Mouse (Mus musculus) gastrocnemius, adult 8-10 months (tissue): ENCODE results near the gene Sh3d19. TPM values are rescaled to one million over a fixed set of nuclear protein-coding genes. Genes with fewer than 3 reads are reported as not detected.
"Not testable (repeated sequence)": the region's sequence is repeated elsewhere in the genome, so short reads cannot be mapped to it uniquely, and the experiment has no call there.

Experiments
- DNase-seq, 2 experiments: peaks; one replicate each; pipeline ENCODE4 v3.0.0; 2022; ENCODE audit warnings: low spot score in 2 of 2
- total RNA-seq, 4 experiments: library from RNA; stranded (reverse); gene quantifications; 2 replicates each; pipeline ENCODE4 v1.2.4; 2022

The Sh3d19 gene
- total RNA-seq, 4 experiments from 2014 or later: 4.5 to 9.7 (median 7.4) TPM

DNA sequence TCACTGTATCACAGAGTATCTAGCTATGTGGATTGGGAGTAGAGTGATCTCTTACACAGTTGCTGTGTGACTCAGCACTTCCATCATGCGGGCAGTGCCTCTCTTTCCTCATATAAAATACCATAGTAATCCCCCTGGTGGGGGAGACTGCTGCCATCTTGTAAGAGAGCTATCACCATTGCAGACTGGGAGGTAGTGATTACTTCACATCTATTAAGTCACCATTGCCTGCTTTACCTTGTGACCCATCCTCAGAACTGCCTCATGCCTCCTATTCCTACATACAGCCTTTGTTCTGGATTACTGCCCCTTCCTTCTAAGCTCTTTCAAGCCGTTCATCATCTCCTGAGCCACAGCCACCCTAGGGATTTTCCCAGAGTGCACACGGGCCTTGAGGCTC, 117.0 kb downstream of the Sh3d19 start:
- no peak for DNase-seq

DNA sequence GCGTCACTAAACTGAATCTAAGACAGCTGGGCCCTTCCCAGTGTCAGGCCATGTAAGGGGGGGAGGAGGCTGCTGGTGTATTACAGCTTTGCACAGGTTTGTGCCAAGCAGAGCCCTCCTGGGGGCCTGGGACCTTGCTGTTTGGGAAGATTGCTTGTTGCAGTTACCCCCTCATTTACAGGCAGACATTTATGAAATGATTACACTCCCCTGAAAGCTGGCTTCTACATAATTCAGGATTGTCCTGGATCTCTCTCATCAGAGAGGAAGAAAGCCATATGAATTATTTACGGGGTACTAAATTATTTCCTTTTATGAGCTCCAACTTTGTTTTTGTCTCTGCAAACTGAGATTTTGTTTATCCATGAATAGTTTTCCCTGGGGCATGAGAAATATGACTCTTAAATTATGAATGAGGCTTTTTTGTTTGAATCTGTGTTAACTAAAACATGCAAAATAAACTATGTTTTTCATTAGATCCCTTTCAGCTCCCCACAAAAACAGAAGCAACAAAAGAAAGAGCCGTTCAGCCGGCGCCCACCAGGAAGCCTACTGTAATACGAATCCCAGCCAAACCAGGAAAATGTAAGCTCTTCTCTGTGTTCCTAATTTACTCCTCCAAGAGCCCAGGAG, 122.4 kb downstream of the Sh3d19 start:
- no peak for DNase-seq

DNA sequence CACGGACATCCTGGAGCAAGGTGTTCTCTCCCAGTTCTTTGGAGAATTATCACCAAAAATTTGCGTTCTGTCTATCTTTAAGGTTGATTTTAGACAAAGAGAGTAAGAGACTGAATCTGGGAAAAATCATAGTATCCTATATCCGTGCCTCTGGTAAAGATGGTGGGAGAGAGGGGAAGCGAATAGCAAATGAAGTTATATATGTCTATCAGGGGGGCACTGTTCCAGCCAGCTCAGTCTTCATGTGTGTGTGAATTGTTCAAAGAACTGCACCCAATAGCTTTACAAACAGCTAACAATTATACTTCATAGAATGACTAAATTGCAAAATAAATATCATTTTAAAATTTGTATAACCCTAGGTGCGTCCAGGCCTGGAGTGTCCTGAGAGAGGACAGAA, 123.0 kb downstream of the Sh3d19 start:
- DNase-seq: no peak

DNA sequence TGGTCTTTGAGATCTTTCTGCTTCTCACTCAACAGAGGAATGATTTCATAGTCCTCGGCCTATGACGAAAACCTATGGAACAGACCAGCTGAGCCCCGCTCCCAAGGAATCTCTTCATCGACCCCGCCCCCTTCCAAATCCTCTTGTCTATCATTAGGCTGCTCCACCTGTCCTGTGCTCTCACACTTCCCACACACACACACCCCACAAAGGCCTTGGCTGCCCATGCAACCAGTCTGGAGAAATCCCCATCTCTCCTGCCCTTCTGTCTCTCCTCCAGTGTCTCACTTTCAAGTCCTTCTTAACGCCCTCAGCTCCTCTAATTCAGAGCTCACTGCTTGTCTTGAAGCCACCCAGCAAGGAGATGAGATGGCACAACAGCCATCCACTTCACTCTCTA, 131.0 kb downstream of the Sh3d19 start:
- no peak for DNase-seq

DNA sequence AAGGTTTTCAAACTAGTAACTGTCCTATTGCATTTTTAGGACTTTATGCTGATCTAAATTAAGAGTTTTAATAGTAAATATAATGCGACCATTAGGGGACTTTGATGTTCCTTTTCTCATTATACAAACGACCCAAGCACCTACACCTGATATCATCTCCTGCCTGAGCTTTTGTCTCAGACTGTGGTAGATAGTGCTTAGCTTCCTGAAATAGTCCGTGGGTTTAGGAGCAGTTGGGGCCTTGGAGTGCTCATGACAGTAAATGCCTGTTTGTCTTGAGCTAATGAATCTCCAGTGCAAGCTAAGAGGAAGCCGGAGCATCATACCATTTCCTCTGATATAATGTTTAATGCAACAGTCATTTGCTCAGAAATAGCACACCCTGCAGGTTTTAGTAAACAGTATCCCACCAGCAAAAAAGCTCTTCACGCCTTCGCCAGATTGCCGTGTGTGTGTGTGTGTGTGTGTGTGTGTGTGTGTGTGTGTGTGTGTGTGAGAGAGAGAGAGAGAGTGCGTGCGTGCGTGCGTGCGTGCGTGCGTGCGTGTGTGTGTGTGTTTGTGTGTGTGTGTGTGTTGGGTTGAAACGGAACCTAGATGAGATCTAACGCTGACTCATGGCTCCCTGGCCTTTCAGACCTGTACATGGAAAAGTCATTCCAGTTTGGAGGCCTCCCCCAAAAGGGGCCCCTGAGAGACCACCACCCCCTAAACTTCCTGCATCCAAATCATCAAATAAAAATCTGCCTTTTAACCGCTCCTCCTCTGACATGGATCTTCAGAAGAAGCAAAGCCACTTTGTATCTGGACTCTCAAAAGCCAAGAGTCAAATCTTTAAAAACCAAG, 132.8 kb downstream of the Sh3d19 start:
- DNase-seq: no peak

DNA sequence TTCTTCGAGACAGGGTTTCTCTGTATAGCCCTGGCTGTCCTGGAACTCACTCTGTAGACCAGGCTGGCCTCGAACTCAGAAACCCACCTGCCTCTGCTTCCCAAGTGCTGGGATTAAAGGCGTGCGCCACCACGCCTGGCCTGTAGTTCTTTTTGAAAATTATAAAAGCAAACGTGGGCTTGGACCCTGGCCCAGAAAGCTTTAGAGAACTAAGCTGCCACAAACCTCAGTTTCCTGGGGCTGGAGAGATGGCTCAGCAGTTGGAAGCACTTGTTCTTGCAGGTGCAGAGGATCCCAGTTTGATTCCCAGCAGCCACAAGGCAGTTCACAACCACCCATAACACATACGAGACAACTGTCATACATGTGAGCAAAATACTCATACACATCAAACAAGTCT, 133.5 kb downstream of the Sh3d19 start:
- DNase-seq: not testable (repeated sequence)

DNA sequence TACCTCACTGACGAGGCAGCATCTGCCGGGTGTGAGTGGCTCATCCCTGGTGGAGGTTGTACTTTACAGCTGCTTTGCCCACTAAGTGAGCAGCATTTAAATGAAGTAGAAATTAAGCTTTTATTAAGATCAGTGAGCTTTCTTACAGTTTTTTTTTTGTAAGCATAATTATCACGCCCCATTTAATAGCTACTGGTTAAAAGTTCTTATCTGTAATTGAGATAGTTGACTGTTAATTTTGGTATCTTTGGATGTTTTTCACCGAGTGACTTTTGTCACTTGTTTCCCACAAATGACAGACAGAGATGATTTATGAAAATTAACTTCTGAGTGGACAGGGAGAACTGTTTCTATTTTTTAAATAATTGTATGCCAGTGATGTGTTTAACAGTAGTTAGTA, 134.0 kb downstream of the Sh3d19 start:
- no peak for DNase-seq

DNA sequence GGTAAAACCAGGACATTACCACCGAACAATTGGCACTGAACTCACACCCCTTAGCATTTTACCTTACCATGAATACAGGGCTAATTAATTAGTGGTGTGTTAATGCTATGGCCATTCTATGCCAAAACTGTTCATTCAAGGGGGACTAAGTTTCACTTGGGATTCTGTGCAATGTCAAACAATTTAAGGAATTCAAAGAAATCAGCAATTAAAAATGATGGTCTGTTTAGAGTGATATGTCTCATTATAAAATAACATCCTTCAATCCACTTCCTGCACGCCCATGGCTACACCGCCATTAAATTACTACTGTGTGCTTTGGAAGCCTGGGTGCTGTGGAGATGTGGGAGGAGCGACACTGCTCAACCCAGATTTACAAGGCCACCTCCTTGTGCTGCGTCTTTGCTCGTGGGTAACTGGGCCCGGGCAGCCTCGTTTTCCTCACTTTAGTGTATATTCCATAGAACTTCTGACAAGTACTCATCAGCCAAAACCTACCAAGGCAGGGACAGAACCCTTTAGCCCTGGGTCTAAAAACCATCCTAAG, 135.2 kb downstream of the Sh3d19 start:
- no peak for DNase-seq

DNA sequence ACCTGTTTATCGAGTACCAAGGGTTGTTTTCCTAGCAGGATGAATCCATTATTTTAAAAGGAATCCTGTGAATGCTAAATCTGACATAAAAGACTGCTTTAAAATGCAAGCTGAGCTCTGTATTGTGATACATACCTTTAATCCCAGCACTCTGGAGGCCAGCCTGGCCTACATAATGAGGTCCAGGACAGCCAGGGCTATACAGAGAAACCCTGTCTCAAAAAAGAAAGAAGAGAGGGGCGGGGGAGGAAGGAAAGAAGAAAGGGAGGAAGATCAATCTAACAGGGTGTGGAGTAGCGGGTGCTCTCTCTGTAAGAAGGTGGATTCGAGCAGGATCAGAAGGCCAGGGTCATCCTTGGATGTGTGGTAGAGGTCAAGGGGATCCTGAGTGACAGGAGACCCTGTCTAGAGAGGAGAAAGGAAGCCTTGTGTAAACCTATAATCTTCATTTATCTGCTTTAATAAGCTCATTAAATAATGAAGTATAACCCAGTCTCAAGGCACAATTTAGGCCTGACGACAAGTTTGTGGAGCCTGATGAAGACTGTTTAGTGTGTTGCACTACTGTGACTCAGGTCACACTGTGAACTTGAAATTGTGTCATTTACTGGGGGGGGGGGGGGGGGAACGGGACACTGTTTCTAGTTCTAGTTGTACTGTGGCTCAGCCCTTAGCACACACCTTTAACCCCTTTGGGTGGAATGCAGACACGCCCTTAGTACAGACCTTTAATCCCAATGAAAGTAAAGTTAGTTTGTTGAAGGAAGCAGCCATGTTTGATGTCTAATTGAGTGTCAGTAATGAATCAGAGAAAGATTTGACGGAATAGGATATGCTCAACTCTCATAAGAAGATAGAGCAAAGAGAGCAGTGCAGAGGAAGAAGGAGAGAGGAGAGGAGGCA, 137.0 kb downstream of the Sh3d19 start:
- DNase-seq: no peak

DNA sequence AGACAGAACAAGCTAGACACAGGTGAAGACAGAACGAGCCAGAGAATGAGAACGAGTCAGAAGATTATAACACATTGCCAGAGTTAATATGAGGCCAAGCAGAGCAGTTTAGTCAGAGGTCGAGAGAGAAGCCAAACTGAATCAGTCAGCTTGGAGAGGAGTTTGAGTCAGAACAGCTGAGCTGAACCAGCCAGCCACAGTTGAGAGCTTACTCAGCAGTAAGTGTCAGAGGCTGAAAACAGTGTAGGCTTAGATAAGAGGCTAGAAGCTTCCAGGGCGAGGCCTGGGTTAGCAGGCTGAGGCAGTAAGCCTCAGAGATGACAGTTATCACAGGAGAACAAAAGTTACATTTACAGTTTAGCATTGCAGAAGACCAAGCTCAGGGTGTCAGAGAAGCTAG, 137.7 kb downstream of the Sh3d19 start:
- DNase-seq: no peak

DNA sequence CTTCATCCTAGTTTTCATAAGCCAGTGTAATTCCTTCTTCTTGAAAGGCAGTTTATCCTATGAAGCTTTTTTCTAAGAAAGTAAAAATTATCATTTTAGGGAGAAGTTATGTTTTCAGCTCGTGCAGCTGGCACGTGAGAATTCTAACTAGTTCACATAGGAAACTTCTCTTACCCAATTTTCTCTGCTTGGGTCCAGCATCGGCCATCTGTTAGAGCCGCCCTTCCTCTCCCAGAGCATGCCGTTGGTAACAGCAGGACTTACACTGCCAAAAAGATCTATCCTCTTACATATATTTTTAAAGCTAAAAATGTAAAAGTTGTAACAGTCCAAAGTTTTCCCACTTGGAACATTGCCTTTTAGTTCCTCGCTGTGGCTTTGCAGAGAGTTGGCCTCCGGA, 138.2 kb downstream of the Sh3d19 start:
- no peak for DNase-seq

DNA sequence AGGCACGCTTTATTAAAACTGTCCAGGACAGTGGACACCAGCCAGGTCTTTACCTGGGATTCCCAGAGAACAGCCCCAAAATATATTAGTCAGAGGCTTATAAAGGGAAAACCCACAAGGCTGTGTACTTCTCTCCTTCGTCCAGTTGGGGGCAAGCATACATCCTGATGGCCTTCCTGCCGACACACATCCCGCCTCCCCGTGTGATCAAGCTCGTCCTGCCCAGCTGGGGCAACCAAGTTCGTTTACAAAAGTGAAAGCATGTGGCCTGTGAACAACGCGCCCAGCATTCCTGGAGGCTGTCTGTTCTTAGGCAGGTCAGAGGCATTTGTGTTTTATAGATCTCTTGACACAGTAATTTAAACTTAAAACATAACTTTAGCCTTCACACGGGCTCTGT, 139.2 kb downstream of the Sh3d19 start:
- no peak for DNase-seq

DNA sequence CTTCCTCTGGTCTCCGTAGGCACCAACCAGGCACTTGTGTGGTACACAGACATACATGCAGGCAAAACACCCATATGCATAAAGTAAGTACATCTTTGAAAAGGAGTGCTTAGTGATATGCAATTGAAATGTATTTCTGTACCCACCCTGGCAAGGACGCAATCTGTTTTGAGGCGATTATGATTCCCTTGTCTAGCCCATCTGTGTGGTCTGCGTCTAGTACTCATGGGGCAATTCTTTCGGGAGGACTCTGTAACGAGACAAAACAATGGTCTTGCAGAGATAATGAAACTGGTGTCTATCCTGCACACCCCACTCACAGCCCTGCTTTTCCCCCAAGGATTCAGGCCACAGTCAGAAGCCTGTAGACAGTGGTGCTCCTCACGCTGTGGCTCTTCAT, 141.9 kb downstream of the Sh3d19 start:
- no peak for DNase-seq

DNA sequence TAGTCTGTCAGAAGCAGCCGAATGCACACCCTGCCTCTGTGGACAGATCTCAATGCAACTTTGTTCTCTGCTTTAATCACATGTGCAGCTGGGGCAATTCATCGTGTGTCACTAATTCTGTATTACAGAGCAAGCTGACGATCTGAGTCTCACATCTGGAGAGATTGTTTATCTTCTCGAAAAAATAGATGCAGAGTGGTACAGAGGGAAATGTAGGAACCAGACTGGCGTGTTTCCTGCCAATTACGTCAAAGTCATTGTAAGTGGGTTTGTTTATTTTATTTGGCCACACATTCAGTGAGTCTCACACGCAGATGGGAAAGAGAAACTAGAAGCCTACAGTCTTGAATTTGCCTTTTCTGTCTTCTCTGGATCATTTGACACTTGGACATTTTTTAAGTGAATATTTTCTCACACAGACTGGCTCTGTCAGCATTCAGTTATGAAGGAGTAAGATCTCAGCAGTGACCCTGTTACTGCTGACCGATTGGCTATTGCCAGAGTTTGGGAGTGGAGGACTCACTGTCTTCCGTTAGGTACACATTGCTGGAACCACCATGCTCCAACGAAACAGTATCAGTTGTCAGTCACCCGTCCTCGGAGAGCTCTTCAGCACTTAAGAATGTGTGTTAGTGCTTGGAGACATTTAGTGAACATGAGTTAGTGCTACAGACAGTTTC, 143.9 kb downstream of the Sh3d19 start:
- DNase-seq: no peak

DNA sequence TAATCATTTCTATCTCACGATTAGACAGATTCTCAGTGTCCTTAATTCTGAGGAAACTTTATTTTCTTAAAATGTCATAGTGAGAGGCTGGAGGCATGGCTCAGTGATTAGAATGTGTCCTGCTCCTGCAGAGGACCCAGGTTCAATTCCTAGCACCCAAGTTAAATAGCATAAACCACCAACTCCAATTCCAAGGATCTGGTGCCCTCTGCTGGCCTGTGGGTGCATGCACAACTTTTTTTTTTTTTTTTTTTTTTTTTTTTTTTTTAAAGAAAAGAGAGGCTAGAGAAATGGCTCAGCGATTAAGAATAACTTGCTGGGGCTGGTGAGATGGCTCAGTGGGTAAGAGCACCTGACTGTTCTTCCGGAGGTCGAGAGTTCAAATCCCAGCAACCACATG, 146.0 kb downstream of the Sh3d19 start:
- no peak for DNase-seq

DNA sequence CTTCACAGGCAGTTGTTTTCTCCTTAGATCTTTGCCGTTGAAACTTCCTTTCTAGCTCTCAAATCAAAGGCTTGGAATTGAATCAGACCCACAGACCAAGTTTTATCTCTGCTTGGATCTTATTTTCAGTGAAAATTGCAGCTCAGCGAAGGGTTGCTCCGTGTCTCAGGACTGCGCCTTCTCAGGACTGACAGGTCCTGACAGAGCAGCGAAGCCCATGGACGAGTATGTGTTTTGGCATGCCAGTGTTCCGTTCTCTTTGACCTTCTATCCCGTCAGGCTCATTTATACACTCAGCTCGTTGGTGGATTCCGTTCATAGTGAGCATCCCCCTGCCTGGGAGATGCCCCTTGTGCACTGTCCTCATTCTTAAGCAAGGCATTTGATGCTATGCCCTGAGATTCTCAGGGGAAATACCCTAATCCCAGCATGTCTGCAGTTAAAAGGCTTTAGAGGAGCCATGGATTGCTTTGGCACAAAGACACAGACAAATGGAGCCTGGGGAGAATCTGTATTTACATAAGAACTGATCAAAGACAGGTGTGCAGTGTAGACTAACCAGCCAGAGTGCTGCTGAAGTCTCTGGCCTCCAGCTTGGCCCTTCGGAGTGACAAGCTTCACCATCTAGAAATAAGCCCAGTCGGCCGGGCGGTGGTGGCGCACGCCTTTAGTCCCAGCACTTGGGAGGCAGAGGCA, 148.5 kb downstream of the Sh3d19 start:
- no peak for DNase-seq

DNA sequence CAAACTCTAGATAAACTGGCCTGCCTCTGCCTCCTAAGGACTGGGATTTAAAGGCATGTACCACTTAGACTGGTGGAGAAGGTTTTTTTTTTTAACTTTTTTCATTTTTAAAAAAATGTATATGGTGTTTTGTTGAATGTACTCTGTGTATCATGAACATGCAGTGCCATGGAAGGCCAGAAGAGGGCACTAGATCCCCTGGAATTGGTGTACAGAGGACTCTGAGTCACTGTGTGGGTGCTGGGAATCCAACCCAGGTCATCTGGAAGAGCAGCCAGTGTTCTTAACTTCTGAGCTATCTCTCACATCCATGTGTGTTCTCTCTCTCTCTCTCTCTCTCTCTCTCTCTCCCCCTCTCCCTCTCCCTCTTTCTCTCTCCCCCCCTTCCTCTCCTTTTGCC, 151.2 kb downstream of the Sh3d19 start:
- no peak for DNase-seq

DNA sequence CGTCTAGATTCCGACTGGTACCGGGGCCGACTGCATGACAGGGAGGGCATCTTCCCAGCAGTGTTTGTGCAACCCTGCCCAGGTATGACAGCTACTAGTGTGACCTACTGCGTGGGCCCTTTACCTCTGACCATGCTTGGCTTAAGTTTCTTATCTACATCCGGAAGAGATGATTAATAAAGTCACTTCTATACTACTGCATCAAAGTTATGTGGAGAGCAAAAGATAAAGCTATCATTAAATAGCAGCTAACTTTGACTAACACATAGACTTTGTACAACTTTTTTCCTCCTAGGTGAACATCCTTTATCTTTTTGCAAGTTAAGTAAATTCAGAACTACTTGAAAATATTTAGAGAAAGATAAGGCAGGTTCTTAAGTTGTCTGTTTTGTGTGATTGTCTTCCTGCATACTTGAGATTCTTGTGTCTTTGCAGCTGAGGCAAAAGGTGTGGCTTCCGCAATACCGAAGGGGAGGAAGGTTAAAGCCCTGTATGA, 152.4 kb downstream of the Sh3d19 start:
- DNase-seq: no peak

DNA sequence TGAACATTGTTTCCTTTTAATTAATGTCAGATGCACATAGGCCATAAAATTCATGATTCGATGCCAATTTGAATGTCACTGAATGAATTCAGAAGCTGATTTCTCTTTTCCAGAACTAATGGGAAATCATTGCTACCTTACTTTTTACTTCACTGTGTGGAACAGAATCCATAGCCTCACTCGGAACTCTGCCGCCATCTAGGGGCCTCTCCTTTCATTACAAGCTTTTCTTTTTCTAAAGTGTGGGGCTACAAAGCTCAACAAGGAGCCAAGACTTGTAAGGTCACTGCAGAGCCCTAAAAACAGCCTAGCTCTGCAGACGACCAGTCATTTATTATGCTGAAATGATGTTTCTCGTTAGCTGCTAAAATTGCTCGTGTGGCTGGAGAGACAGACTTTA, 158.8 kb downstream of the Sh3d19 start:
- peak; percentile 28 to 29 for DNase-seq

DNA sequence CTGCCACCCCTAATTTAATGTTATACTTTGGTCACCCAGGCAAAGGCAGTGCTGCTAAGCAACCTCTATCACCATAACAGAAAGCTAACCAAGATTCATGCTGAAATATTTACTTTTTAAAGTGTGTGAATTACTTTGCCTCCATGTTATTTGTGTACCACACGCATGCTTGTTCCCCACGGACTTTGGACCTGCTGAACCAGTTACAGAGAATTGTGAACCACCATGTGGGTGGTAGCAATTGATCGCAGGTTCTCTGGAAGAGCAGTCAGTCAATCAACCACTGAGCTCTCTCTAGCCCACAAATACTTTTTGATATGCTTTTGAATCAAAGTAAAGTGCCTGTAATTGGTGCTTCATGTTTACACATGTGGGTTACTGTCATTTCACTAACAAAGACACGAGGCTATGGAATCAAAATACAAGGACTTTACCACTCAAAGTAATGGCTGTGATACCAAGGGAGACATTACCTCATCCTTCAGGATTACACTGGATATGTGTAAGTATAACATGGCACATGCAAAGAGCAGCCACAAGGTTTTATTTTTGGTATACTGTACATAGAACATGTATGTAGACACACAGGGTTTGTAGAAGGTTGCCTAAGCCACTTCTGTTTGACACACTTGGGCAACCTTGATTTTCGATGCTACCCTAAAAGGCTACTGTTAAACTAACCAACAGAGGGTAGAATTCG, 164.2 kb downstream of the Sh3d19 start:
- DNase-seq: no peak
